Mouse (Mus musculus): Measurements from ENCODE around the gene Trim39. TPM values are rescaled to one million over a fixed set of nuclear protein-coding genes. Genes with fewer than 3 reads are reported as not detected.

The Trim39 gene
- polyA plus RNA-seq (2012; rRNA removed), result 4.6 and 4.7 TPM in 2 replicates

GRCm38 (mm10) chr17:36271586-36272256, at the start of gene Trim39:
Gene Trim39, minus strand, starts transcription at chr17:36272247.

GRCm38 (mm10) chr17:36286390-36286789, 14.3 kb upstream of the Trim39 start, which contains the start of gene H2-M10.2:
Gene H2-M10.2, minus strand, starts transcription at chr17:36286490.

GRCm38 (mm10) chr17:36257969-36258368, 14.1 kb downstream of the Trim39 start, which contains the start of gene Rpp21:
Gene Rpp21, minus strand, starts transcription at chr17:36258069.

Other genes starting within 250 kb of the Trim39 start
- 60.2 and 70.8 TPM in 2 replicates for gene H2-T23, start 239.4 kb downstream of the Trim39 start, polyA plus RNA-seq (2012; rRNA removed)
- gene H2-T22, start 229.5 kb downstream of the Trim39 start, polyA plus RNA-seq (2012; rRNA removed), result 13.8 and 15.3 TPM in 2 replicates
- 0.05 and 0.11 TPM in 2 replicates for gene Gm6034, start 229.3 kb downstream of the Trim39 start, polyA plus RNA-seq (2012; rRNA removed)
- 0.05 TPM in 1 of 2 replicates, not detected in the other for gene Gm11127, start 213.9 kb downstream of the Trim39 start, polyA plus RNA-seq (2012; rRNA removed)
- 0.12 TPM in 1 of 2 replicates, not detected in the other for gene Gm19684, start 150.6 kb downstream of the Trim39 start, polyA plus RNA-seq (2012; rRNA removed)
- gene Gm7030, start 142.8 kb downstream of the Trim39 start, polyA plus RNA-seq (2012; rRNA removed), result not detected in 2 replicates
- 0.17 and 0.55 TPM in 2 replicates for gene Gm8909, start 103.7 kb downstream of the Trim39 start, polyA plus RNA-seq (2012; rRNA removed)
- not detected in 2 replicates for gene H2-T3, start 82.0 kb downstream of the Trim39 start, polyA plus RNA-seq (2012; rRNA removed)
- gene Rpp21, start 14.2 kb downstream of the Trim39 start, polyA plus RNA-seq (2012; rRNA removed), result 77.7 and 108 TPM in 2 replicates
- not detected in 2 replicates for gene H2-M10.2, start 14.2 kb upstream of the Trim39 start, polyA plus RNA-seq (2012; rRNA removed)
- not detected in 2 replicates for gene H2-M10.1, start 53.9 kb upstream of the Trim39 start, polyA plus RNA-seq (2012; rRNA removed)
- gene H2-M10.3, start 96.2 kb upstream of the Trim39 start, polyA plus RNA-seq (2012; rRNA removed), result not detected in 2 replicates
- gene H2-M10.4, start 190.1 kb upstream of the Trim39 start, polyA plus RNA-seq (2012; rRNA removed), result not detected in 2 replicates